Mouse (Mus musculus) heart, embryonic 11.5 days (tissue): Measurements from ENCODE around the gene Tmem203. TPM values are rescaled to one million over a fixed set of nuclear protein-coding genes. Genes with fewer than 3 reads are reported as not detected.

Experiments used
- ATAC-seq: fragments of 200-750 bp; cut with Nextera tagmentation; replicated peaks from 2 replicates; pipeline ENCODE4 v1.8.0; 2017; ENCODE audit warnings: moderate library complexity; ENCODE audit not compliant: insufficient number of reproducible peaks, low FRiP score, low TSS enrichment
- H3K27ac ChIP-seq: fragments of 300-500 bp; sonication (generic); 2 replicates; pipeline ENCODE4 v1.5.1; 2014; ENCODE audit warnings: mild to moderate bottlenecking, low read depth, low read length
- H3K27me3 ChIP-seq: fragments of 300-500 bp; sonication (generic); 2 replicates; pipeline ENCODE4 v1.6.1; 2014; ENCODE audit warnings: mild to moderate bottlenecking, low read length, mixed read lengths; ENCODE audit not compliant: control insufficient read depth, insufficient read depth
- H3K36me3 ChIP-seq: fragments of 300-500 bp; sonication (generic); 2 replicates; pipeline ENCODE4 v1.6.1; 2014; ENCODE audit warnings: mild to moderate bottlenecking, low read length, moderate library complexity, mixed read lengths; ENCODE audit not compliant: control insufficient read depth, insufficient read depth
- H3K4me1 ChIP-seq: fragments of 300-500 bp; sonication (generic); 2 replicates; pipeline ENCODE4 v1.6.1; 2014; ENCODE audit warnings: low read length; ENCODE audit not compliant: control insufficient read depth, insufficient read depth
- H3K4me2 ChIP-seq: fragments of 300-500 bp; sonication (generic); 2 replicates; pipeline ENCODE4 v1.6.1; 2014; ENCODE audit warnings: mild to moderate bottlenecking, moderate library complexity
- H3K4me3 ChIP-seq: fragments of 300-500 bp; sonication (generic); 2 replicates; pipeline ENCODE4 v1.5.1; 2014; ENCODE audit warnings: low read depth, low read length
- H3K9ac ChIP-seq: fragments of 300-500 bp; sonication (generic); 2 replicates; pipeline ENCODE4 v1.6.1; 2014; ENCODE audit warnings: mild to moderate bottlenecking, low read depth, low read length, moderate library complexity
- H3K9me3 ChIP-seq: fragments of 300-500 bp; sonication (generic); replicated peaks from 2 replicates; pipeline ENCODE4 v1.6.1; 2016; ENCODE audit warnings: low read length; ENCODE audit not compliant: control insufficient read depth
- WGBS: fragments of 180-500 bp; shearing (Covaris S2); extraction: QIAGEN DNeasy Blood & Tissue Kit; methylation state at CpG from one replicate; pipeline ENCODE4 v1.1.7; 2014; ENCODE audit not compliant: insufficient replicate concordance; 5-methylcytosine and 5-hydroxymethylcytosine counted together
- polyA plus RNA-seq: library from polyadenylated mRNA; unstranded; fragments of >200 nt; fragmentation: Nextera tagmentation; extraction: Ambion mirVana; gene quantifications from 2 replicates; pipeline ENCODE4 v1.2.1, GENCODE M21; 2014

The Tmem203 gene
- polyA plus RNA-seq, 1 experiment from 2014 or later = 16.0 TPM

DNA sequence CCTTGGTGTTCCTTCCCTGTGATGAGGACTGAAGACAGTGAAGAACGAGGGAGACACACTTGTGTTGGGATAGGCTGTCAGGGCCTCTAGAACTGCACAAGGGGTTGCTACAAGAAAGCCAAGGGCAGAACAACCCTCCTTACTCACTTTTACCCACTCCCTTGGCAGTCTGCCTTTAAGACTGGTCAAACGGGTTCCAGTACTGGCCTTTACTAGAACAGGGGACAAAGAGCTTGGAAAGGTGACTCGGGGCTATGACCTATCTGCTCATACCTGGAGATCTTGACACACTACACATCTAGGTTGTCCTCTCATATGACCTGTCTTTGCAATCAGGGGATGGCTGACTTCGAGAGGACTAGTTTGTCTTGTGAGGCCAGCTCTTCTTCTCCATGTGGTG, 17.7 kb upstream of the Tmem203 start:
- Histone ChIP-seq H3K4me3 (no peak overlapping the region), H3K4me2 (no peak overlapping the region), H3K36me3 (no peaks in the 10 kb centered on the region), H3K4me1 (peaks cover 17% of the 10 kb centered on the region), H3K27ac (no peak overlapping the region), H3K9me3 (no peaks in the 10 kb centered on the region), H3K9ac (no peak overlapping the region), H3K27me3 (peaks cover 26% of the 10 kb centered on the region)
- 61% methylated on average over 4 of the region's 4 CpGs for WGBS
- ATAC-seq = no peak

DNA sequence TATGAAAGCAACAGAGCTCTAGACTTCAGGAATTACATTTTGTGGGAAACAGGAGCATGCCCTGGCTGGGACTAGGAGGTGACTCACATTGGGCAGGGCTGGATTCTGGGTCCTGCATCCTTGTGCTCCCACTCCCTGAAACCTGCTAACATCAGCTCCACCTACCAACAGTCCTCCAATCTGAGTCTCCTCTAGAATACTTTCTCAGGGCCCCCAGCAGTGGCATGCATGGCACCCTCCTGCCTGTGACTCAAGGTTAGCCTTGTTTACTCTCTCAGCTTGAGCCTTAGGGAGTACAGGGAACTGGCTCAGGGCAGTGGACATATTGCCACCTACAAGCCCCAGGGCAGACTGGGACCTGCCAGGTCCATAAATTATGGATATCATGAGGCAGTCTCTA, 17.1 kb upstream of the Tmem203 start:
- Histone ChIP-seq H3K27me3 (peaks cover 28% of the 10 kb centered on the region), H3K9ac (no peak overlapping the region), H3K27ac (no peak overlapping the region), H3K9me3 (no peaks in the 10 kb centered on the region), H3K4me3 (no peak overlapping the region), H3K4me2 (no peak overlapping the region), H3K36me3 (no peaks in the 10 kb centered on the region), H3K4me1 (peaks cover 20% of the 10 kb centered on the region)
- no peak for ATAC-seq

DNA sequence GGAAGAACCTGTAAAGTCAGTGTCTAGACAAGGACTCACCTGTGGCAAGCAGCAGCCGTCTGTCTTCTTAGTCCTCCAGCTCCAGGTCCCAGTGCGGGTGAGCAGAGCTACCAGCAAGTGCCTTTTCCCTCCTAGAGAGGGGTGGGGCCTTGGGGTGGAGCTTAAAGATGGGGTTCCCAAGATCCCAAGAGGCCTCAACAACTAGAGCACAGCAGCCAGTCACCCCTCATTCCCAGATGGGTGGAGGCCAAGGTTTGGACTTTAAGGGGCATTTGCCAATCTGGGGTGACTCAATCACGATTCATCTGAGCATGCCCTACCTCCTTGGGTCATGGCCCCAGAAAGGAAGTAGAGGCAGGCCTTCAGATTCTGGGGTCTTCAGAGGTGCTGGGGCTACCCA, 15.5 kb upstream of the Tmem203 start:
- Histone ChIP-seq H3K9me3 (no peaks in the 10 kb centered on the region), H3K27me3 (peaks cover 36% of the 10 kb centered on the region), H3K4me1 (peaks cover 20% of the 10 kb centered on the region), H3K4me3 (no peak overlapping the region), H3K4me2 (no peak overlapping the region), H3K9ac (no peak overlapping the region), H3K36me3 (no peaks in the 10 kb centered on the region), H3K27ac (no peak overlapping the region)
- ATAC-seq = no peak
- 93% methylated on average over 3 of the region's 3 CpGs for WGBS

DNA sequence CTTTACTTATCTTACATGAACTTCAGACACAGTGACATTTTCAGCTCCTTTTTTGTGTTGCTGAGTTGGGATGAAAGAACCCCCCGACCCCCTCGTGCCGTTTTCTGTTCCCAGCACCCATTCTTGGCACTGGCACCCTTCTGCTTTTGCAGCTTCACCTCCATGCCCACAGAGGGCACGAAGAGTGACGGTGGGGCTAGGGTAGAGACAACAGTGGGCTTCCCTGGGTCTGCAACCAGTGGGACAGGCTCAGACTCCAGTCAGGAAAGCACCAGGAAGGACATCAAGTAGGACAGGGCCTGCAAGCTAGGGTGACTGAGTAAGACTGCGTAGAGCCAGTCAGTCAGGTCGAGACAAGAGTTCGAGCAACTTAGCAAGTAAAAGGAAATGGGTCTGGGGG, 14.9 kb upstream of the Tmem203 start:
- Histone ChIP-seq H3K4me2 (peak overlapping the region; percentile 98), H3K9me3 (no peaks in the 10 kb centered on the region), H3K9ac (peak overlapping the region; percentile 56; the same call in 1 of the 2 replicates), H3K27ac (no peak overlapping the region), H3K4me1 (peaks cover 20% of the 10 kb centered on the region), H3K4me3 (peak overlapping the region; percentile 38), H3K27me3 (peaks cover 31% of the 10 kb centered on the region), H3K36me3 (no peaks in the 10 kb centered on the region)
- 50% methylated on average over 8 of the region's 8 CpGs for WGBS
- no peak for ATAC-seq

DNA sequence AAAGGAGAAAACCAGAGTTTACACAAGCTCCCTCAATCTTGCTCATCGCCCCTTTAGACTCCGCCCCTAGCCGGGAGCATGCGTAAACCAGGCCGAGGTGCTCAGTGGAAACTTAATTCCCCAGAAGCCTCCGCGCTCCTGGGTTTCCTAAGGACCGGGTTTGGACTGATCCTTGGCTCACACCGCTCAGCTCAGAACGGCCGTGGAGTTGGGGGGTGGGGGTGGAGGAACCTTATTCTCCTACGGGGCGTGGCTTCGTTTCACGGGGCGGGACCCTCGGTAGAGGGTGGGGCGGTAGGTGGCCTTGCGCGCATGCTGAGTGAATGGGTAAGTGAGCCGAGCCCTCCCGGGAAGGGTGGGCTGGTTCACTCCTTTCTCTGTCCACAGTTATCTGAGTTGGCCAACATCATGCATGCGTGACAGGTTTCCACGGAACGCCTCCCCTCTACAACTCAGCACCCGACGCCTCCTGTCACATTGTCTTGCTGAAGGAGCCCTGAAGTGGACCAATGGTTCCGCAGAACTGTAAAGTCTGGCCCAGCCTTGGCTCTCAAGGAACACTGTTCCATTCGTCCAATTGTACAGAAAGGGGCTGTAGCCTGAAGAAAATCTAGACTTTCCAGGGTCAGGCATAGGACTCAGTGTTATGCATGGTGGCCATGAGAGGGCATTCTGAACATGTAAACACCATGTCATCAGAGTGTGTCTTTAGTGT, 14.4 kb upstream of the Tmem203 start:
- Histone ChIP-seq H3K9me3 (no peaks in the 10 kb centered on the region), H3K4me1 (peaks cover 20% of the 10 kb centered on the region), H3K4me3 (peak overlapping the region; percentile 38), H3K4me2 (peak overlapping the region; percentile 98), H3K27ac (no peak overlapping the region), H3K9ac (peak overlapping the region; percentile 56), H3K36me3 (no peaks in the 10 kb centered on the region), H3K27me3 (peaks cover 31% of the 10 kb centered on the region)
- peak; percentile 74 for ATAC-seq
- 1% methylated on average over 29 of the region's 29 CpGs for WGBS

DNA sequence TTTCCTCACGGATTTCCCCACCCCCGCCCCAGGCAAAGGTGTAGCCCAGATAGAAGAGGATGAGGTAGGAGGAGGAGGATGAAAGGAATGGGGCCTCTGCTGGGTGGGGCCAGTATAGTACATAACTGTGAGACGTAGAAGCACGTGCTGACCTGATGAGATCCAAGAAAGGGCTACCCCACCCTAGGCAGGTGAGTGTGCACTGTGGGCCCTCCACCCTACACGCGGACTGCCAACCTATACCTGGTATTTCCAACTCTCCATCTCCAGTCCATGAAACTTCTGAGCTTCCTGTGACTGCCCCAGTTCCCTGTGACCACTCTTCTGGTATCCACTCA, 13.8 kb upstream of the Tmem203 start:
- peaks cover 20% of the 10 kb centered on the region for H3K4me1 ChIP-seq
- H3K36me3 ChIP-seq = no peaks in the 10 kb centered on the region; the same call in 1 of the 2 replicates
- WGBS = 20% methylated on average over 6 of the region's 6 CpGs
- peak overlapping the region; percentile 98 for H3K4me2 ChIP-seq
- peaks cover 31% of the 10 kb centered on the region for H3K27me3 ChIP-seq
- peak overlapping the region; percentile 66; the same call in 1 of the 2 replicates for H3K9ac ChIP-seq
- no peaks in the 10 kb centered on the region for H3K9me3 ChIP-seq
- no peak overlapping the region for H3K27ac ChIP-seq
- peak; percentile 27; the same call in 1 of the 2 replicates for ATAC-seq
- H3K4me3 ChIP-seq = peak overlapping the region; percentile 58

DNA sequence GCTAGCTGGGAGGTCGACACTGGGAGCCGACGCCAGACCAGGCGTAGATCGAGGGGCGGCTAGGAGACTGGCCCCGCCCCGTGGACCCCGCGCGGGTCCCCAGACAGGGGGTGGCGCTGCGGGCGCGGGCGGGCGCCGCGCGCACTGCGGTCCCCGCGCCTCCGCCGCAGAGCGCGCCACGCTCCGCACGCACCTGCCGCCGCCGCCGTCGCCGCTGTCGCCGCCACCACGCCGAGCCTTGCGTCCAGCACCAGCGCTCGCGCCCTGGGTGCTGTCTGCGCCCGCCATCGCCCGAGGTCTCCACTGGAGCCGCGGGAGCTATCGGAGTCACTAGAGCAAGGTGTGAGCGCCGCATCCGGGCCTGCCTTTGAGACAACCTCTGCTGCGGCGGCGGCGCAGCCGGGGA, 13.1 kb upstream of the Tmem203 start, which contains the start of the genes Rnf208 and Cysrt1:
Gene Rnf208, plus strand, starts transcription at position 155 of the 406 bp plus-strand sequence.
Gene Cysrt1, minus strand, starts transcription at position 352 of the 406 bp plus-strand sequence.
- peaks cover 31% of the 10 kb centered on the region for H3K27me3 ChIP-seq
- H3K9ac ChIP-seq = peak within 1 kb of the TSS; percentile 66
- under 1% methylated on average over 55 of the region's 59 CpGs for WGBS
- no peaks in the 10 kb centered on the region; the same call in 1 of the 2 replicates for H3K36me3 ChIP-seq
- no peaks in the 10 kb centered on the region for H3K9me3 ChIP-seq
- H3K4me2 ChIP-seq = peak within 1 kb of the TSS; percentile 98
- ATAC-seq = no peak
- no peak within 1 kb of the TSS for H3K27ac ChIP-seq
- H3K4me3 ChIP-seq = peak within 1 kb of the TSS; percentile 58
- H3K4me1 ChIP-seq = peaks cover 20% of the 10 kb centered on the region

DNA sequence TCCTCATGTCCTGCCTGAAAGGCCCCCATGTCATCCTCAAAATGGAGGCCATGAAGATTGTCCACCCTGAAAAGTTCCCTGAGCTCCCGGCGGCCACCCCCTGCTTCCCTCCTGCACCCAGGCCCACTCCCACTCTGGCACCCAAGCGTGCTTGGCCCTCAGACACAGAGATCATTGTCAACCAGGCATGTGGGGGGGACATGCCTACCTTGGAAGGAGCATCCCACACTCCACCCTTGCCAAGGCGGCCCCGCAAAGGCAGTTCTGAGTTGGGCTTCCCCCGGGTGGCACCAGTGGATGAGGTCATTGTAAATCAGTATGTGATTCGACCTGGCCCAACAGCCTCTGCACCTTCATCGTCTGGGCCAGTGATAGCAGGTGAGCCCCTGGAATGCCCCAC, 11.9 kb upstream of the Tmem203 start:
- peaks cover 6% of the 10 kb centered on the region for H3K36me3 ChIP-seq
- 73% methylated on average over 8 of the region's 8 CpGs for WGBS
- ATAC-seq = no peak

DNA sequence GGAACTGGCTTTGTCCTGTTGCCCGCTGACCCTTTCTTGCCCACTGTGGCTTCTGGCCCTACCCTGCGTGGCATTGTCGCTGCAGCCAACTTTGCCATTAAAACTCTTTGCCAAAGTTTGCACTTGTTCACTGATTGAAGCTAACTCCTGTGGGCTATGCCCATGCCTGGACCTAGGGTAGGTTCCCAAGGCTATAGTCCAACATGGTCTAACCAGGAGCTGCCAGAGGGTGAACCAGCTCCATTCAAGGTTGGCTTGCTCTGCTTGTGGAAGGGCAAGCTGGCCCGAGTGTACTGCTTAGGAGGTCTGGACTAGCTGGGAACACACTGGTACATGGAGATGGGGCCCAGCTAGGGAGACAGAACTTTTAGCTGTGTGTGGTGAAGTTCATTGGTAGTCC, 11.1 kb upstream of the Tmem203 start:
- Histone ChIP-seq H3K27ac (no peak overlapping the region), H3K4me1 (peaks cover 20% of the 10 kb centered on the region), H3K9me3 (no peaks in the 10 kb centered on the region), H3K9ac (no peak overlapping the region), H3K4me2 (no peak overlapping the region), H3K4me3 (no peak overlapping the region), H3K36me3 (peaks cover 6% of the 10 kb centered on the region), H3K27me3 (peaks cover 31% of the 10 kb centered on the region)
- WGBS = 87% methylated on average over 4 of the region's 4 CpGs
- no peak for ATAC-seq

More for the DNA sequence above, 11.9 kb upstream of the Tmem203 start:
- Histone ChIP-seq H3K9ac (no peak overlapping the region), H3K27ac (no peak overlapping the region), H3K4me1 (peaks cover 20% of the 10 kb centered on the region), H3K4me2 (no peak overlapping the region; the same call in 1 of the 2 replicates), H3K9me3 (no peaks in the 10 kb centered on the region), H3K4me3 (no peak overlapping the region), H3K27me3 (peaks cover 31% of the 10 kb centered on the region)
